Mouse (Mus musculus) myocyte (in vitro differentiated cells): Measurements from ENCODE around the gene Enpp3. TPM values are rescaled to one million over a fixed set of nuclear protein-coding genes. Genes with fewer than 3 reads are reported as not detected.

Experiments used
- H3K27me3 ChIP-seq: one replicate; pipeline ENCODE4 v1.6.1; 2011; ENCODE audit not compliant: control insufficient read depth, insufficient read depth, insufficient read length
- H3K36me3 ChIP-seq: one replicate; pipeline ENCODE4 v1.6.1; 2011; ENCODE audit not compliant: control insufficient read depth, insufficient read depth
- H3K4me2 ChIP-seq: one replicate; pipeline ENCODE4 v1.6.1; 2011; ENCODE audit warnings: low read depth, control low read depth
- H3K4me3 ChIP-seq: one replicate; pipeline ENCODE4 v1.5.1; 2011; ENCODE audit warnings: mild to moderate bottlenecking, control low read depth, moderate library complexity
- H3K79me2 ChIP-seq: one replicate; pipeline ENCODE4 v1.6.1; 2011; ENCODE audit not compliant: control insufficient read depth, insufficient read depth
- H3ac ChIP-seq: one replicate; pipeline ENCODE4 v1.6.1; 2011; ENCODE audit not compliant: control insufficient read depth, insufficient read length
- CEBPB ChIP-seq: IDR thresholded peaks from 2 replicates; pipeline ENCODE4 v1.6.1; 2011; ENCODE audit warnings: mild to moderate bottlenecking, moderate library complexity; ENCODE audit not compliant: poor library complexity, insufficient read depth, severe bottlenecking
- E2F4 ChIP-seq: IDR thresholded peaks from one replicate; pipeline ENCODE4 v1.6.1; 2011; ENCODE audit warnings: mild to moderate bottlenecking, control low read depth, moderate library complexity; ENCODE audit not compliant: insufficient read depth
- MAX ChIP-seq: IDR thresholded peaks from one replicate; pipeline ENCODE4 v1.6.1; 2011; ENCODE audit warnings: low read depth, mild to moderate bottlenecking, control low read depth
- MYOD1 ChIP-seq, 3 experiments: IDR thresholded peaks; one replicate each; pipeline ENCODE4 v1.6.1; 2011; ENCODE audit warnings: control low read depth in 2 of 3, low read depth in 2 of 3, mild to moderate bottlenecking in 2 of 3, moderate library complexity in 1 of 3; ENCODE audit not compliant: insufficient read length in 2 of 3, control insufficient read depth in 1 of 3
- MYOG ChIP-seq, 3 experiments: IDR thresholded peaks; one replicate each; pipeline ENCODE4 v1.6.1; 2011; ENCODE audit warnings: control low read depth in 2 of 3, low read depth in 2 of 3, mild to moderate bottlenecking in 2 of 3; ENCODE audit not compliant: insufficient read length in 2 of 3, control insufficient read depth in 1 of 3, insufficient read depth in 1 of 3
- POLR2A ChIP-seq: IDR thresholded peaks from one replicate; pipeline ENCODE4 v1.6.1; 2011; ENCODE audit warnings: low read depth, mild to moderate bottlenecking, control low read depth, moderate library complexity; ENCODE audit not compliant: insufficient read length
- POLR2AphosphoS2 ChIP-seq: IDR thresholded peaks from one replicate; pipeline ENCODE4 v1.6.1; 2011; ENCODE audit warnings: low read depth, control low read depth; ENCODE audit not compliant: insufficient read length
- REST ChIP-seq: IDR thresholded peaks from one replicate; pipeline ENCODE4 v1.6.1; 2011; ENCODE audit warnings: mild to moderate bottlenecking, control low read depth, moderate library complexity; ENCODE audit not compliant: insufficient read depth, insufficient read length
- SRF ChIP-seq: IDR thresholded peaks from one replicate; pipeline ENCODE4 v1.6.1; 2011; ENCODE audit warnings: low read depth; ENCODE audit not compliant: control insufficient read depth, insufficient read length
- TCF12 ChIP-seq: IDR thresholded peaks from one replicate; pipeline ENCODE4 v1.6.1; 2011; ENCODE audit warnings: mild to moderate bottlenecking, control low read depth; ENCODE audit not compliant: poor library complexity, insufficient read depth, severe bottlenecking
- TCF3 ChIP-seq: IDR thresholded peaks from one replicate; pipeline ENCODE4 v1.6.1; 2011; ENCODE audit warnings: low read depth, control low read depth; ENCODE audit not compliant: insufficient read length
- USF1 ChIP-seq: IDR thresholded peaks from one replicate; pipeline ENCODE4 v1.6.1; 2011; ENCODE audit warnings: low read depth, mild to moderate bottlenecking, control low read depth, moderate library complexity
- polyA plus RNA-seq: library from polyadenylated mRNA; unstranded; fragments of >200 nt; fragmentation: generic; extraction: Trizol; gene quantifications from one replicate; pipeline ENCODE4 v1.2.1, GENCODE M21; 2012; ENCODE audit warnings: missing spikeins

Gene Enpp3
- polyA plus RNA-seq, 1 experiment = 3.6 TPM

DNA sequence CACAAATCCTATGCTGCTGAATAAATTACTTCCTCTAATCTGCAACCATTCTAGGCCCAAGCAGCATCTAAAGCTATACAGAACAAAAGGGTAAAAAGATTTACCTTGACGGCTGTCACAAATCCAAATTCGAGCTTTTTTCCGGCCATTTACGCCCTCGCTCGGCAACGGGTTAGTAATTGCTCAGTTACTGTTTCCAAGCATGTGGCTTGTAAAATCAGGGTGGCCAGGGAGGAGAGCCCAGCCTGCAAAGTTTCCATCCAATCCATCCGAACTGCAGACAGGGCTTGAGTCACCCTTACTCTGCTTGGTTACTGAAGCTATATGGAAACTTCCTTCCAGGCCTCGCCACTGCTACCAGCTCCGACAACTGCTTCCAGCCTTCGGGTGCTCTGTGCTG lies 74.9 kb downstream of the Enpp3 start:
- Histone ChIP-seq H3K36me3 (no peaks in the 10 kb centered on the region), H3K4me2 (no peak overlapping the region), H3K79me2 (no peaks in the 10 kb centered on the region), H3K27me3 (no peaks in the 10 kb centered on the region), H3K4me3 (no peak overlapping the region), H3ac (no peak overlapping the region)
- TF ChIP-seq REST = no peak
- no peak for TF ChIP-seq E2F4
- no peak for TF ChIP-seq MAX
- no peak for TF ChIP-seq TCF3
- no peak for TF ChIP-seq MYOG (IDR thresholded peaks at IDR 0.05; ENCODE audit: control insufficient read depth in 1 of 3, insufficient read depth in 1 of 3, insufficient read length in 2 of 3, low read depth in 2 of 3)
- TF ChIP-seq SRF = no peak
- no peak for TF ChIP-seq CEBPB
- TF ChIP-seq POLR2A = no peak
- no peak for TF ChIP-seq POLR2AphosphoS2
- no peak for TF ChIP-seq USF1
- no peak for TF ChIP-seq TCF12
- TF ChIP-seq MYOD1 (IDR thresholded peaks at IDR 0.05; ENCODE audit: control insufficient read depth in 1 of 3, insufficient read length in 2 of 3, low read depth in 2 of 3) = no peak

DNA sequence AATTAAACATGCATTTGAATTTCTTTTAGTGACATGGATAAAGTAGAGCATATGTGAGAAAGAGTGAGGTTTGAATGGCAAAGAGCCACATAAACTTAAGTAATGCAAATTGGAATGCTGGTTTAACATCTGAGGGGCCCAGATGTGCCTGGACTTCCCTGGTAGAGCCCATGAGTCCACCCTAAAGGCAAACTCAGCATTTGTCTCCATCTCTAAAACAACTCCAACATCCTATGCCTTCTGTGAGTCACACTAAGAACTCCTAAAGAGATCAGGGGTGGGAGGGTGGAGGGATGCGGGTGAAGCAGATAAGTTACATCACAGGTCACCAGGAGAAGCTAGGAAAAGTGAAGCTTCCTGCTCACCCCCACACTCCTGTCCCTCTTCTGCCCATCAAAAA lies 76.6 kb downstream of the Enpp3 start:
- no peaks in the 10 kb centered on the region for H3K36me3 ChIP-seq
- H3K4me2 ChIP-seq = no peak overlapping the region
- no peak for TF ChIP-seq MAX
- TF ChIP-seq TCF3 = no peak
- no peak for TF ChIP-seq CEBPB
- TF ChIP-seq REST = no peak
- TF ChIP-seq MYOD1 (IDR thresholded peaks at IDR 0.05; ENCODE audit: control insufficient read depth in 1 of 3, insufficient read length in 2 of 3, low read depth in 2 of 3) = no peak
- no peak for TF ChIP-seq E2F4
- no peak for TF ChIP-seq POLR2AphosphoS2
- no peak for TF ChIP-seq POLR2A
- TF ChIP-seq TCF12 = no peak
- TF ChIP-seq MYOG (IDR thresholded peaks at IDR 0.05; ENCODE audit: control insufficient read depth in 1 of 3, insufficient read depth in 1 of 3, insufficient read length in 2 of 3, low read depth in 2 of 3) = no peak
- TF ChIP-seq SRF = no peak
- TF ChIP-seq USF1 = no peak
- H3K79me2 ChIP-seq = no peaks in the 10 kb centered on the region
- H3K4me3 ChIP-seq = no peak overlapping the region
- H3K27me3 ChIP-seq = no peaks in the 10 kb centered on the region
- no peak overlapping the region for H3ac ChIP-seq

DNA sequence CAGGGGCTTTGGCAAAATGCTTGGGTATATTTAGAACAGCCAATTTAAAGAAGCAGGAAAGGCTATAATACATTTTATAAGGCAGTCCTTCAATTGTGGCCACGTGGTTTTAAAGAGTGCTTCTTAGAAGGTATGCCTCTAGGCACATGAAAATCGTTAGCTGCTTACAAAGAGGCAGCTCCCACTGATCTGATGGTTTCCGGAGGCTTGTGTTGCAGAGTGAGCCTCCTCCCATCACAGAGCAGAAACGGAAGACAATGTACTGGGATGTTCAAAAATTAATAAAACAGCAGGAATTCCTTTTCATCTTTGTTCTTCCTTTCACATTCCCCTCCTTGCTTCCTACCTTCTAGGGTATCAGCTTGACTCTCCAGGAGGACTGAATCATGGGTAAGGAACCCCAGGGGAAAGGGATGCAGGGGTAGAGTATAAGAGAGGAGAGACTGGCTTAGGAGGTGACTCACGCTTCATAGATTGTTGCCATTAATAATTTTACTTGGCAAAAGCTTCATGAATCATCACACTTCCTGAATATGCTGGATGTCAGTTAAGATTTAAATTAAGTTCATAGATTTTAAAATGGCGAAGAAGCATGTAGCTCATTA lies 77.4 kb downstream of the Enpp3 start:
- H3K4me3 ChIP-seq = no peak overlapping the region
- no peaks in the 10 kb centered on the region for H3K36me3 ChIP-seq
- no peaks in the 10 kb centered on the region for H3K79me2 ChIP-seq
- TF ChIP-seq POLR2A (no peak), USF1 (peak; percentile 48)
- H3ac ChIP-seq = no peak overlapping the region
- H3K4me2 ChIP-seq = peak overlapping the region; percentile 39
- no peaks in the 10 kb centered on the region for H3K27me3 ChIP-seq

- Histone ChIP-seq H3K79me2 (no peaks in the 10 kb centered on the region), H3ac (no peak overlapping the region), H3K4me2 (peak overlapping the region; percentile 39), H3K36me3 (no peaks in the 10 kb centered on the region), H3K4me3 (no peak overlapping the region), H3K27me3 (no peaks in the 10 kb centered on the region)
- no peak for TF ChIP-seq USF1
- TF ChIP-seq TCF12 = no peak
- no peak for TF ChIP-seq CEBPB
- TF ChIP-seq REST = no peak
- no peak for TF ChIP-seq POLR2AphosphoS2
- TF ChIP-seq TCF3 = no peak
- no peak for TF ChIP-seq MYOD1 (IDR thresholded peaks at IDR 0.05; ENCODE audit: control insufficient read depth in 1 of 3, insufficient read length in 2 of 3, low read depth in 2 of 3)
These were observed 78.0 kb downstream of the Enpp3 start for GRCm38 (mm10) chr10:24764640-24765039.

DNA sequence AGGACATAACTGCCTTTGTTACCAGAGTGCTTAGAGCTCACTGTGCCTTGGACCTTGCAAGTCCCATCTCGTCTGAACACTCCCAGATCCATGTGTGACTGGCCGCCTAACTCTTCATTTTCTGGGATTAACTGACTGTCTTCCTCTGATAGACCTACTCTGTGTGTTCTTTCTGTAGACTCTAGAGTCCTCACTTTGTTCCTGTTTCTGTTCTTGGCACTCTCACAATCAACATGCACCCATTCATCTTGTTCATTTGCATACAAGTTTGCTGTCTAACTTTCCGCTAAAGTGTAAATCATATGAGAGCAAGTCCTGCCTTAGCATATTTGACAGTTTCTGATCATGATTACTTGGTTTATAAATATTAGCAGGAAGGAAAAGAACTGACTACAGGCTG lies 79.4 kb downstream of the Enpp3 start:
- H3K4me2 ChIP-seq = no peak overlapping the region
- no peak overlapping the region for H3ac ChIP-seq
- H3K79me2 ChIP-seq = no peaks in the 10 kb centered on the region
- TF ChIP-seq MAX (no peak), MYOG (IDR thresholded peaks at IDR 0.05; ENCODE audit: control insufficient read depth in 1 of 3, insufficient read depth in 1 of 3, insufficient read length in 2 of 3, low read depth in 2 of 3) (no peak), POLR2AphosphoS2 (no peak), REST (no peak), MYOD1 (IDR thresholded peaks at IDR 0.05; ENCODE audit: control insufficient read depth in 1 of 3, insufficient read length in 2 of 3, low read depth in 2 of 3) (no peak), TCF3 (no peak), CEBPB (no peak), POLR2A (no peak), TCF12 (no peak), SRF (no peak), USF1 (no peak), E2F4 (no peak)
- no peaks in the 10 kb centered on the region for H3K36me3 ChIP-seq
- no peaks in the 10 kb centered on the region for H3K27me3 ChIP-seq
- no peak overlapping the region for H3K4me3 ChIP-seq
